Mouse (Mus musculus): ENCODE measurements around the gene March5.
A peak's percentile ranks its signal among the peaks of the same experiment; 100 is the strongest.
"Not testable (repeated sequence)": the region's sequence is repeated elsewhere in the genome, so short reads cannot be mapped to it uniquely, and the experiment has no call there.

March5 gene

DNA sequence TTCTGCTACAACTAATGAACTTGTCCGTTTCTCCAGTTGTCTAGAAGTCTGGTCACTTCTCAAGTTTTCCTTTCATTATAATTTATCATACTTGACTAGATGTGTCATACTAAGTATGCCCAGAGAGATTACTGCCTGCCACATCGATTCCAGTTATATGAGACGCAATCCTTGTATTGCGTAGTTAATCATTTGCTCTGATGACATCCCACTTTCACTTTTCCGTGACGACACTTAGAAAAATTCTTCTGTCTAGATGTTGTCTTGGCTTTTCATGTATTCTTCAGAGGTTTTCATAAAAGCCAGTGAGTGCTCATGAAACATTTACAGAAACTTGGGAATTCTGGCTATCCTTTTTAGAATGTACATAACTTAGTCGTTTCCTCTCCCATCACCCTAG lies 1.6 kb downstream of the March5 start:
- no peak for DNase-seq

DNA sequence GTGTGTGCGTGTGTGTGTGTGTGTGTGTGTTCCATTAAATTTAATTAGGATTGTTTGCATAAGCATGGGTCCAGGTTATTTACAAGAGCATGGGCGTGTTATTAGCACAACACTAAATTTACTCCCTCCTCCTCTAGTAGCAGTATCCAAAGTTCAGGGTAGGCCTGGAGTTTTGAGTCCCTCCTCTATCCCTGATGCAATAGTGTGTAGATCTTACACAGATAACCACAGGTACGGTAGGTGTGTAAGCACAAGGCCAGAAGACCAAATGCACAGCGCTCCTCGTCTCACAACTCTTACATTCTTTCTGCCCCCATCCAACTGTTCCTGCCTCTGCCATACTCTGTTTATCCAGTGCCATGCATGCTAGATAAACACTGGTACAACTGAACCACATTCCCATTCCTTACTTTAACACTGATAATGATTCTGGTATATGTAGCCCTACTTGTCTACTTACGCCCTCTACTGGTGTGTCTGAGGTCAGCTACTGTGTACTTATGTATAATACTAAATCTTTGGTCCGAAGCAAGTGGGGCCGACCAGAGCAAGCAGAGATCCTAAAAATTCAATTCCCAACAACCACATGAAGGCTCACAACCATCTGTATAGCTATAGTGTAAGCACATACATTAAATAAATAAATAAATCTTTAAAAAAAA lies 2.3 kb downstream of the March5 start:
- no peak for DNase-seq

- DNase-seq = no peak
Measured at GRCm38 (mm10) chr19:37210457-37210856, 3.1 kb downstream of the March5 start.

- DNase-seq = no peak
Measured at GRCm38 (mm10) chr19:37211416-37211815, 4.1 kb downstream of the March5 start.

GRCm38 (mm10) chr19:37214711-37215110 lies 7.4 kb downstream of the March5 start:
- peak; percentile 22 for DNase-seq

DNA sequence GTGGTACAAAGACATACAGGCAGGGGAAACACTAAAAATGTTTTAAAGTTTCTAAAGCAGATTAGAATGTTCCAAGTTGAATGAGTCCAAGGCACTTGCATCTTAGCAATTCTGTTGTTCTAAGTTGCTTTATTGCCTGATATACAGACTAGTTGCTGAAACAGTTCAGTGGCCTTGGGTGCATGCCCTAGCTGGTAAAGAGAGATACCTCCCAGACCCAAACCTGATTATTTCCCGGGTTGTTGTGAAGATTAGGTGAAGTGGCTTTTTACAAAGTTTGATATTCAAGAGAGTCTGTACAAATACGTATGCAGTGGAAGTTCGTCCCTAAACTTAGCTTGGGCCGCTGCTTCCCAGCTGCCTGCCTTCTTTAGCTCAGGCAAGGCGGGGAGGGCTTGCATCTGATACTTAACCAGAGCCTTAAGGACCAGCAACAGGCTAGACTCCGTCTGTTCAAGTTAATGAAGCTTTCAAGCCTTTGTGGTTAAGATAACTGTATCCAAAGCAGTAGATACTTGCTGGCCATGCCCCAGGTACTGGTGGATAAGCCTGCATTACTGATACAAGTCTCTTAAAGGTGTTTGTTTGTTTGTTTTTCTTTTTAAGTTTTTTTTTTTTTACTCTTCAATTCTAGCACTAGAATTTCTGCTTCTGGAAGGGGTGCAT lies 18.0 kb downstream of the March5 start:
- DNase-seq = no peak

DNA sequence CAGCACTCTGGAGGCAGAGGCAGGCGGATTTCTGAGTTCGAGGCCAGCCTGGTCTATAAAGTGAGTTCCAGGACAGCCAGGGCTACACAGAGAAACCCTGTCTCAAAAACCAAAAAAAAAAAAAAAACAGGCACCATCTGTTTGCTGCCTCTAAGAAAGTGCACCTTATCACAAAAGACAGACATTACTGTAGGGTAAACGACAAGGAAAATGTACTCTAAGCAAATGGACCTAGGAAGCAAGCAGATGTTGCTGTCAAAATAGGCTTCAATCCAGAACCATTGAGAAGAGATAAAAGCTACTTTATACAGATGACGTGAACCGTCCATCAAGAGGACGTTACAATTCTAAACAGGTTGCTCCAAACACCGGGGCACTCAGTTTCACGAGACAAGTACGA lies 25.3 kb downstream of the March5 start:
- not testable (repeated sequence) for DNase-seq

GRCm38 (mm10) chr19:37233561-37234539 lies 26.5 kb downstream of the March5 start:
- DNase-seq = no peak

- DNase-seq = peak; percentile 62
Measured at GRCm38 (mm10) chr19:37235818-37236217, 28.5 kb downstream of the March5 start.

GRCm38 (mm10) chr19:37237306-37237705 lies 30.0 kb downstream of the March5 start:
- DNase-seq = no peak

DNA sequence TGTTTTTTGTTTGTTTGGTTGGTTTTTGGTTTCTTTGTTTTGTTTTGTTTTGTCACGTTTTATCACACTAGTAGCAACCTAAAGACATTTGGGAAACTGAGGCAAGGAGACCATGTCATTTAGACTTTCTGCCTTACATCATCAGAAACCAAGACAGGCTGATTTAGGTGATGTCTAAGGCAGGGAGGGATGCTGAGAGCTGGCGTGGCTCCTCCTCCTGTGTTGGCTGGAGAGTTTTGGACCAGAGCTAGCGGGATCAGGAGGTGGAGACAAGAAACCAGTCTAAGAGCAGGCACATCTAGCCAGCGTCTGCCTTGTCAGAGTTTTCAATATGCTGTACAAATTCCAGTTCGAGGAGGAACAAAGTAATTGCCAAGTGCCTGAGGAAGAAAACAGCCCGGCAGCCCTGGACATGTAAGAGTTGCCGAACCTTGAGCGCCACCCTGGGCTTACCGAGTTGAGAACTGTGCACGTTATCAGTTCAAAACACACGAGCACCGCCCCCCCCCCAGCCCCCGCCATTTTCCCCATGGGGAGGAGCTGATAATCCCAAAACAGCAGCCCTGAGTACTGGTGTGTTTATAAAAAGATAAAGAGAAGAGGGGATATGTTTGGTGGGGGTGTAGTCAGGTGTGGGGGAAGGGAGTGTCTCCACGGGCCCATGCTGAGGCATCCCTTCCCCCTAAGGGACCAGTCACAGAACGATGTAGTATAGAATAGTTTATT lies 30.5 kb downstream of the March5 start:
- no peak for DNase-seq

- DNase-seq = peak; percentile 20
Measured at GRCm38 (mm10) chr19:37238651-37239050, 31.3 kb downstream of the March5 start.

GRCm38 (mm10) chr19:37239096-37239495 lies 31.8 kb downstream of the March5 start:
- peak; percentile 56 for DNase-seq

GRCm38 (mm10) chr19:37241201-37241600 lies 33.9 kb downstream of the March5 start:
- peak; percentile 37 for DNase-seq

DNA sequence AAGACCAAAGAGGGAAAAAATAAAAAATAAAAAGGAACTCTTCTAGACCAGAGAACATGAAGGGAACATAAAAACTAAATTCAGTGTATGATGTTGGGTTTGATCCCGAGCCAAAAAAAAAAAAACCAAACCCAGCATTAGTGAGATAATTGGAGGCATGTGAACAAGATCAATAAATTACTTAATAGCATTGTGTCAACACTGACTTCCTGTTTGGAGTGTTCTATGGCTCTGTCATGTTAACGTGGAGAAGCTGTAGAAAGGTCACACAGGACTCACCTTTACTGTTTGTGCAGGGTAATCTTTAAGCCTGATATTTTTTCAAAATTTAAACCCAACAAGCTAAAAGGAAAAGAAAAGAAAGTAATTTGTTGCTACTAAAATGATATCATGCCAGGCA lies 35.4 kb downstream of the March5 start:
- DNase-seq = no peak

DNA sequence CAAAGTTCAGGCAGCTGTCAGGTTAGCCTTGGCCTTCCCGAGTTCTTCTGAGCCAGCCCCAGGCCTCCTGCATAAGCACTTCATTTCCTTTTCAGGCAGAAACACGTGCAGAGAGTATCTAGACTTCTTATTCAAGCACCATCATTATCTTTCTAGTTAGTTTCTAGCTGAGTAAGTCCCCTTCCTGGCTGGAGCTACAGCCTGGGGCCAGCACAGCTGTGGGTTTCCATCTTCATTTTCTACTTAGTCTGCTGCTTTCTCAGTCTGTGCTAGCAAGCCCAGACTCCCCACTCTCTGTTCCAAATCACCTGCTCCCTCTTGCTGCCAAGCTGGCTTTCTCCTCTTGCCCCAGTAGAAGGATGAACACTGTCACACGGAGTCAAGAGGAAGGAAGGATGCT lies 39.5 kb downstream of the March5 start:
- DNase-seq = no peak

GRCm38 (mm10) chr19:37248199-37248598 lies 40.9 kb downstream of the March5 start:
- no peak for DNase-seq

DNA sequence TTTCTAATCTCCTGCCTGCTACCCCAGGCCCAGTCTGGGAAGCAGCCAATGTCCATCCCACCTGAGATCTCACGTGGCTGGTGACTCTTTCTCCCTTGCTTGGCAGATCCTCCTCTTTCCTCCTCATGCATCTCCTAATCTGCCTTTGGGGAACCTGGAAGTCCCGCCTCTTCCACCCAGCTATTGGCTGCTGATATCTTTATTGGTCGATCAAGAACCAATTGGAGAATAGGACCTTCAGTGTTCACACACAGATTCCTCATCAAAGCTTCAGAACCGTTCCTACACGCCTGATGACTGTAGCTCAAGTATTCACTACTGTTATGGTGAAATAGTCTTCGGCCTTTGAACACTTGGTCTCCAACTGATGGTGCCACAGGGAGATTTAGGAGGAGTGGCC lies 44.8 kb downstream of the March5 start:
- no peak for DNase-seq

DNA sequence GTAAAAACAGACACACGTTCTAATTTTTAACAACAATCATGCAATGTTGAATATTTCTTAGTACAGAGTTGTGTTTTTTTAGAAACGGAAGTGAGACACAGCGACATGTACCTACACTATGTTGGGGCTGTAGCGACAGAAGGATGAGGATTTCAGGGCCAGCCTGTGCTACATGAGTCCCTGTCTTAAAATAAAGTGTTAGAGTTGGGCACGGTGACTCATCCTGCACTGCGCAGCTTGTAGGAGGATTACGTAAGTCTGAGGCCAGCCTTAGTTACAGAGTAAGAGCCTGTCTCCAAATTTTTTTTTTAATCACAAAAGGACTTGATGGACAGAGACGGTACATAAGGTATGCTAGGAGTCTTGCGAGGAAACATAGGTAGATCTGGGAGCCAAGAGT lies 48.0 kb downstream of the March5 start:
- no peak for DNase-seq

DNA sequence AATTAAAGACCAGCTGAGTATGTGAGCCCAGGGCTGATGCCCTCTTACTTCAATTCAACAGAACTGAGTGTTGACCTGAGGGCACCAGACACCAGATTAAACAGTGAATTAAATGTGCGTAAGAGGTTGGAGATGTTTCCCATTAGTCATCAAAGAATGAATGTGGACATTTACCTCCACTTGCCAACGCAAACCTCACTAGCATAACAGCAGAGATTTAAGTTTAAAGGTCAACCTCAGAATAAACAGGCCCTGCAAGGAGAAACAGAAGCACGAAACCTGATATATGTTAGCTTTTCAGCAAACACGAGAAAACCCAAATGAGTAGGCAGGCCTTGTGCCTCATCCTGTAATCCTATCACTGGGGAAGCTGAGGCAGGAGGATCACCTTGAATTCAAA lies 55.0 kb downstream of the March5 start:
- DNase-seq = no peak

GRCm38 (mm10) chr19:37263566-37263942 lies 56.2 kb downstream of the March5 start:
- DNase-seq = peak; percentile 18

DNA sequence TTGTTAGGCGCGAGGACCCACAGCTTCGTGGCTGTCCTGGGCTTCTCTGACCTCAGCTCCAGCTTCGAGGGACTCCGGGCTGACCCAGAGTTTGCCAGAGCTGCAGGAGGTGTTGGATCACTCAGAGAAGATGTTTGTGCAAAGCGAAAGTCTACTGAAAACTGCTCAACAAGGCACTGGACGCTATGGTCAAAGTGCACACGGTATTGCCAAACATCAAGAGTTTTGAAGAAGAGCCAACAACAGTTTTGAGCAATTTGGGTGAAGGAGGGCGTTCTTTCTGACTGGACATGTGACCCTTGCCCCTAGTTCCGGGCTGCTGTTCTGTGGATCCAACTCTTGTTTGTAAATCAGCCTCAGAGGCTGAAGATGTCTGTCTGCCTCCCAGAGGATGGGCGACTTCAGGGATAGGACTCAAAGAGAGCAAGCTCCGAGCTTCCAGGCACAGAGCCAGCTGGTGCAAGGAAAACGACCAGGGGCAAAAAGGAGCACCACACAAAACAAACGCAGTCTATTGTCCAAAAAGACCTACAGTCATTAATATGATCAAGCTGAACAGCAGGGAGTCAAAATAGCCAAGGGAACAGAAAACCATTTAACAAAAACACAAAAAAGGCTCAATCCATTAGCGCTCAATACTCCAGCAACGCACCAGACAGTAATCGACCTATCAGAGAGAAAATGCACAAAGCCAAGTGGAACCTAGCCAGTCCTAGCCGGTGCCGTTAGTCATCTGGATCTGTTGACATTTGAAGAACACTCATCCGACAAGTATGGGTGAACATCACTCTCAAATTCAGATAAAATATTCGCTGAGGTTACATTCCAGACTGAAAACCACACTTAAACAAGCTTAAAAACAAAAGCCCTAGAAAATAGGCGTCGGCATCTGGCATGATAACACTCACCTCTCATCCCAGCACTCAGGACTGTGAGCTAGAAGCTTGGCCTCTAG lies 56.9 kb downstream of the March5 start:
- DNase-seq = peak; percentile 44
